Mouse (Mus musculus): Measurements from ENCODE around the gene Tmem161b. TPM values are rescaled to one million over a fixed set of nuclear protein-coding genes. Genes with fewer than 3 reads are reported as not detected.

The Tmem161b gene
- polyA plus RNA-seq, 1 experiment from 2014 or later = 15.0 TPM

Small RNAs within 50 kb of the gene (microRNA-seq; reads per million reads assigned to microRNA genes)
- not detected for gene Gm24331

All from heart, embryonic 14.5 days (tissue).